Mouse (Mus musculus) CD4-positive, CD25-positive, alpha-beta regulatory T cell, adult 2 months (primary cell): ENCODE measurements around the gene Med14.

Experiments used
- DNase-seq: peaks from one replicate; pipeline ENCODE4 v3.0.0-alpha.2; 2012; ENCODE audit warnings: low read depth, low spot score

Med14 gene

GRCm38 (mm10) chrX:12673054-12673775 is 88.7 kb downstream of the Med14 start, which contains the start of gene 1810030O07Rik:
TSS of gene 1810030O07Rik (minus strand) at chrX:12673668.
- peak; percentile 94 for DNase-seq

- DNase-seq: no peak
Observed at GRCm38 (mm10) chrX:12653879-12654278, 108.0 kb downstream of the Med14 start.

GRCm38 (mm10) chrX:12651906-12652305 is 110.0 kb downstream of the Med14 start:
- DNase-seq: no peak

GRCm38 (mm10) chrX:12645531-12646304 is 116.2 kb downstream of the Med14 start:
- DNase-seq: no peak

GRCm38 (mm10) chrX:12644976-12645375 is 116.9 kb downstream of the Med14 start:
- no peak for DNase-seq
